Mouse (Mus musculus): Measurements from ENCODE around the gene Cfap221.

- TF ChIP-seq CTCF (IDR thresholded peaks at IDR 0.05; ENCODE audit: low read depth) (no peak), EP300 (optimal IDR thresholded peaks at IDR 0.05) (no peak)
Measured at GRCm38 (mm10) chr1:119959464-119959863, 37.6 kb downstream of the Cfap221 start.

Data from stomach, postnatal 0 days (tissue).